Mouse (Mus musculus): ENCODE measurements at regions not wholly inside any gene's neighbourhood (a gene's known extent, or its start where the extent isn't known, plus 50 kb on each side); places are given as distances from the start of the nearest gene placed in this dataset.

DNA sequence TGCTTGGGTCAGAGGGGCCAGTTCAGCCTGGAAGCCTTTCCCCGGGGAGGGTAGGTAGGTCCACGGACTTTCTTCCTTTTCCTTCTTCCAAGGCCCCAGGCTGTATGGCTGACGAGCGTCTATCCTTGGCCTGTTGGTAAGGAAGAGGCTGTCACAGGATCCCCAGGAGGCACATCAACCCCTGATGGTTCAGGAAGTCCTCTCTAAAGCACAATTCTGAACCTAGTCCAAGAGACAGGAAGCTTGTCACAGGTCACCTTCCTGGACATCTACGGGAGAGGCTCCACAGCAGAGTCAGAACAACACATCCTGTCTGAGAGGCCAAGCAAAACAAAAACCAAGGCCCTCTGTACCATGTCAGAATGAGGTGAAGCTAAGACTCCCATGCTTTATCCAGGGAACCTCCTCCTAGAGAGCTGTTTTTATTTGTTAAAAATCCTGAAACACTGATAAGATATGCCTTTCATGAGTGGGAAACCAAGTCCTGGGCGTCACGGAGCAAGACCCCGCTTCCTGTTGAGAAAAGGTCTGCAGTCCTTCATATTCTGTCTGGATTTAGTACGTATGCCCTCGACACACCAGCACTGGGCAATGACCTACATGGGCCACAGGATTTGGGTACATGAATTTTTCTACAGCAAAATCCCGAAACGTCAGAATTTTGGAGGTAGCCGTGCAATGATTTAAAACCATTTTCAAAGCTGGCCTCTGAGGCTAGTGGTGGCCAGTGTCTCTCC lies 52.0 kb upstream of the Snrk start:
- DNase-seq, result no peak

DNA sequence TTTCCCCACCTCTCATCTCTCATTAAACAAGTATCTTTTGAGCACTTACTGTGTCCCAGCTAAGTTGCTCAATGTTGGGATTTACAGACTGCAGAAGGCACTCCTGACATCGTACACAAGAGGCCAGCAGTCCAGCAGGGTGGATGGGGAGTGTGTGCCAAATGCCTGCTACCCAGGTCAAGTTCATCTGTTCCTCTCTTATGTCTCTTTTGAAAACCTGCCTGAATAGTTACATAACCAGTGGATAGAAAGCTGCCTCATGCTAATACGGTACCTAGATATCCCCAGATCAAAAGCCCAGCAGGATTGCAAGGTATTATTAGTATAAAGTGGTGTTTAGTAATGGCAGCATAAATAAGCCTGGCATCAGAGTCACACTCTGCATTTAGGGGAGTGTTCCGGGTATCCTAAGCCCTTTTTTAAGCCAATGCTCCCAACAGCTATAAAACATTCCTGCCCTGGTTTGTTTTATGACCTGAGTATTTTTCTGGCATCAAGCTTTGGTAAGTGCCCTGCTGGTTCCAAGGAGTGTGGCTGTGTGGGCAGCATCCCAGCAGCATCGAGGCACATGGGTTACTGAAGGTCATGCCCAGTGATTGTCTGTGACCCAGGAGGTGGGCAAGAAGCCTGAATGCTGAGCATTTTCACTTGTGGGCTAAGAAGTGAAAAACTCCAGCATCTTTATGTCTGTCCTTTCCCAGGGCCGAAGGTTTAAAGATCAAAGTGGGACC lies 59.1 kb upstream of the Pomgnt2 start:
- peak; percentile 89 for DNase-seq

DNA sequence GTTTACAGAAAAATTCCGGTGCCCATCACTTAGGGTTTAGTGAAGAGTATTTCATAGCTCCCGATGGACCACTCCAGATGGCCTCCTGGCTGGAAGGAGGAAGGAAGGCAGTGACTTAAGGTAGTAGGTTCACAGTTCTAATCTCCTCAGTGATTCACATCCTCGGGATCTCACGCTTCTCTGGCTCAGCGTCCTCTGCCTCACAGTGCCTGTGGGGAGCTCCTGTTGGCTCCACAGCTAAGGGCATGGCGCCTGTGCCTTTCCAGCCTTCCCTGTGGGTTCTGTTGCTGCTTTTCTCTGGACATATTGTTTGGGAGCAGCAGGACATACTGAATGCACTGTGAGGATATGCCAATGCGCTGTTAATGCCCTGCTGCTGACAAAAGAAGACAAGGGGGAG lies 54.8 kb upstream of the Pomgnt2 start:
- DNase-seq, result peak; percentile 64

DNA sequence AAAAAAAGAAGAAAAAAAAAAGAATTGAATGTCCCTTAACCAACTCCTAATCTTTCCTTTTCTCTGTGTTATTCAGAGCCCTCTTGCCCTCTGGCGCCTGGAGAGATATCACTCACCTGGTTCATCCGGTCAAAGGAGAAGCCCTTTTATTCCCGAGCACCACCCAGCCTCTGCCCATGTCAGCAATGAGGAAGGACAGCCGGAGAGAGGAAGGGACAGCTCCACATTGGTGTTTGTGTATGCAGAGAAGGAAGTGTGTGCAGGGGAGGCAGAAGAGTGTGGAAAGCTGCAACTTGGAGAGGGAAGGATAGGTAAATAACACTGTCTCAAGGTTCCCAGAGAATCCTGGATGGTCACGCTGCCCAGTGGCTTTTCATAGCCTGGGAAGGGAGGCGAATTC lies 54.2 kb upstream of the Pomgnt2 start:
- no peak for DNase-seq

DNA sequence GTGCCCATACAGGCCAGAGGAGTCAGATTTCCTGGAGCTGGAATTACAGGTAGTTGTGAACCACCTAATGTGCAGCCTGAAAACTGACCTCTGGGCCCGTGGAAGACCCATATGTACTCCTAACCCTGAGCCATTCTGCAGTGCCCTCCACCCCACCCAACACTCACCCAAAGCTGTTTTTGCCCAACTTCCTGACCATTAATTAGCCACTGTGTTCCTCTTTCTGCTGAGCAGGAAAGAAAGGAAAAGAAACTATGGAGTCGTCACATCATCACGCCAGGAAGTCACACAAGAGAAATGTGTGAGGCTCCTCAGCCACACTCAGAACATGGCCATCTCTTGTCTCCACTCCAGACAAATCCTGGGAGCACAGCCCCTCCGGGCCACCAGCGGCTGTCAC lies 52.1 kb upstream of the Pomgnt2 start:
- no peak for DNase-seq

DNA sequence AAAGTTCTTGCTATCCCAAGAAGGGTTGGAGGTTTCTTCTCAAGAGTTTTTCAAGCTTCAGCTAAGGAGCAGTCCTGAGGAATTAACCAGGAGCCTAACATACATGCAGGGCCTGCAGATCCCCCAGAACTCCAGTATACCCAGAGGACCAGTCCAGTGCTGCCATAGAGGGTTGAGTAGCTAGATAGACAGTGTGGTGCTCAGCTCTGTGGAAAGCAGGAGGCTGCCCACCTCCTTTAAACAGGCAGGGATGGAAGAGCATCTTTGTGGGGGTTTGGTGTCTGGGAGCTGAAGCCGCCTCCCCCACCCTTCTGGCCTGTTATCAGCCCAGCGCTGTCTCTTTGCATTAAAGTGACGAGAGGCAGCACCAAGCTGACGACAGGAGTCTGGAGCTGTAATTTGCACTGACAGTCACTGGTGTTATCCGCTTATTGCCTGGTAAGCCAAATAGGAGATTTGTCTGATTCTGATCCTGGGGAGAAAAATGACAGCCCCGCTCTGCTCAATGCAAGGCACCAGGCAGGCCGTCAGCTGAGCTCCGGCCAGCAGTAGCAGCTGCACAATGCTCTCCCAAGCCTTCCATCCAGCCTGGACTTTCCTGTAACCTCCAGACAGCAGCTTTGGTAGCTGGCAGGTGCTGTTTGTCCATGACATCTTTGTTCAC lies 51.2 kb upstream of the Pomgnt2 start:
- DNase-seq, result no peak

Data from cerebellum, adult 11 months (tissue).